Mouse (Mus musculus): Measurements from ENCODE around the gene Olfr19.
"Not testable (repeated sequence)": the region's sequence is repeated elsewhere in the genome, so short reads cannot be mapped to it uniquely, and the experiment has no call there.

Olfr19 gene

DNA sequence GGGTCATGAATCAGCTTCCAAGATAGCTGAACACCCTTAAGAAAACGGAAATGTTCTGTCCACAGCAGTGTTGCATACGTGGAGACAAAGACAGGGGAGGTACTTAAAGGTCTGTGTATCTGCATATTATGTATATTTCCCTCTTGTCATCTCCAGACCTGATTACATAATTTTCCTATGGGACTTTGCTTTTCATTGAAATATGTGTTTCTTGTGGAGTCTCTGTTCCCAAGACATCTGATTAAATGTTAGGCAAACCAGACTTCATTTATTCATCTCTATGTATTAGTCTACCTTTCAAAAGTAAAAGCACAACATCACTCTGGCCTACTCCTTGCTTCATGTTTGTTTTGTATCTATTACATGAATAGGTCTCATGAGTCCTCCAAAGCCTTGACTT is at the start of gene Olfr19:
Gene Olfr19, minus strand, starts transcription at position 101 of the 400 bp plus-strand sequence.
- no peak for DNase-seq

DNA sequence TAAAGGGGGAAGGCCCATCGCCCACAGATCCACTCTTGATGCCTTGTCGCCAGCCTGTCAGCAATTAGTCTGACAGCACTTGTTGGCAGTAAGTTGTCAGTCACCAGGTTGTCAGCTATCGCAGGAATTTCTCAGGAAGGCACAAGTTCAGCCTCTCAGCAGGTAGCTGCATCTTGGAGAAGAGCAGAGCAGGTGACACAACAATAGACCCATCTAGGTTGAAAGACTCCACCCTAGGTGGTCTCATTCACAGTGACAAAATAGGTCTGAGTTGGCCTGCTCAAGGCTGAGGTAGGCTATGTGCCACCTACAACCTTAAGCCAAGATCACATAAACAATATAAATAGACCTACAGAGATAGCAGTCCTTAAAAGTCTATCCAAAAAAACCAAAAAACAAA is 8.8 kb upstream of the Olfr19 start:
- no peak for DNase-seq

DNA sequence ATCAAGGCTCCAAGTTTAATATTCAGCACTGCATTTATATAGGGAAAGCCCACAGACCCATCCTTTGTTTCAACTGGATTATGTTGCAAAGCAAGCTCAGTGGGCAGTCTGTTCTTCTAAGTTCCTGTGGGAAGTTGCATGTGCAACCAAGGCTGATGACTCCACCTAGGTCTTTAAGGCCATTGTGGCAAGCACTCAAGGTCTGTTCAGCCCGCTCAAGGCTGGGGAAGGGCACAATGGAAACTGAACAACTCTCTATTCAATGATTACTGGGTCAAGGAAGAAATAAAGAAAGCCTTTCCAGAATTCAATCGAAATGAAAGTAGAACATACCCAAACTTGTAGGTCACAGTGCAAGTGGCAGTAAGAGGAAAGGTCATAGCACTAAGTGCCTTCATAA is 7.8 kb upstream of the Olfr19 start:
- no peak for DNase-seq

DNA sequence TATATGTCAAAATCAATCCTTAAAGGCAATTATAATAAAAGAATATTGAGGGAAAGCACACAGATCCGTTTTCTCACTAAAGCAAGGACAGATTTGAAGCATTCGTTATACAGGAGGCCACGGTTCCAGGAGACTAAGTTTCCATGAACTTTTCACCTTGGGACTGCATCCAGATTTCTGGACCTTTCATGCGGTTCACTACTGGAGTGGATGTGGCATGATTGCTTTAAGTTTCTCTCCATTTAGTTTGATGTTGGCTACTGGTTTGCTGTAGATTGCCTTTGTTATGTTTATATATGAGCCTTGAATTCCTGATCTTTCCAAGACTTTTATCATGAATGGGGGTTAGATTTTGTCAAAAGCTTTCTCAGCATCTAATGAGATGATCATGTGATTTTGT is 11.2 kb downstream of the Olfr19 start:
- DNase-seq, result no peak

DNA sequence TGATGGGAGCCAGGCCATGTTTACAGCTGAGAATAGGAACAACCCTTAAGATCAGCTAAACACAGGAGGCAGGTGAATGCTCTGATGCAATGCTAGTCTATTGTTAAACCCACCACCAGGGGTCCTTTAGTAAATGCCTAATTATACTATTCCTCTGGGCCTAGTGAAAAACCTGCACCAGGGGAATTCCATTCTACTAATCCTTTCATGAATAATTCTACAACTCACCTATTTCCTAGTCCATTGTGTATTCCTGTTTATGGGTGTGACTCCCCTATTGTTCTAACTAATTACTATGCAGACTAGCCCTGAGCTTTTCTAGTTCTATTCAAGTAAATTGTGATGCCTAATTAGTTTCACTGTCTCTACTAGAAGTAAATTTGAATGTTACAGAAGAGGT is 11.7 kb downstream of the Olfr19 start:
- DNase-seq, result not testable (repeated sequence)

DNA sequence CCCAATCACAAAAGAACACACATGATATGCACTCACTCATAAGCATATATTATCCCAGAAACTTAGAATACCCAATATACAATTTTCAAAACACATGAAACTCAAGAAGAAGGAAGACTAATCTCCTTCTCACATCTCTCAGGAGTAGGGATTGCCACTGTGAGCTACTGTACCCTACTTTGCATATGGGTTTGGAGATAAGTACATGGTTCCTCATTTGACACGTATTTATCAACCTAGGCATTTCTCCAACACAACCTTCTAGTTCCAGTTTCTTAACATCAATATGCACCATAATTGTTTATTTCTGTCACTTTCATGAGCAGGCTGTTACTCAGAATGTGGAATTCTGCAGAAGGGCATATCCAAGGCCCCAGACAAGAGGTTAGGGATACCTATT is 31.1 kb downstream of the Olfr19 start:
- no peak for DNase-seq

DNA sequence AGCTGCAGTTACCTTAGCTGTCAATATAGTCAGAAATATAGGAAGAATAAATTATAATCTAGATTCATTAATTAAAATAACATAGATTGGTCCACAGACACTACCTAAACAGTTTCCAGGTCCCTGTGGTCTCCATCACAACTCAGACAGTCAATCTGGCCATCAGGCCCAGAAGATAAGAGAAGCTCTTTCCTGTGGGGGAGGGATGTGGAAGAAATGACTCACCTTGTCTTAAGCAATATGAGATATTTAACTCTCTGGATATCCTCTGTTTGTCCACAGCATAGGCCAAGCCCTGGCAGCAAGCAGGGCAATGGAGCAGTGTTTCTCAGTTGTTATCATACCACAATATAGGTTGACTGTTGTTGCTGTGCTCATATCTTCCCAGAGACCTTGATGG is 42.5 kb downstream of the Olfr19 start:
- DNase-seq, result no peak
